Mouse (Mus musculus): ENCODE results near the gene Ttc3.
"Not testable (repeated sequence)": the region's sequence is repeated elsewhere in the genome, so short reads cannot be mapped to it uniquely, and the experiment has no call there.

DNA sequence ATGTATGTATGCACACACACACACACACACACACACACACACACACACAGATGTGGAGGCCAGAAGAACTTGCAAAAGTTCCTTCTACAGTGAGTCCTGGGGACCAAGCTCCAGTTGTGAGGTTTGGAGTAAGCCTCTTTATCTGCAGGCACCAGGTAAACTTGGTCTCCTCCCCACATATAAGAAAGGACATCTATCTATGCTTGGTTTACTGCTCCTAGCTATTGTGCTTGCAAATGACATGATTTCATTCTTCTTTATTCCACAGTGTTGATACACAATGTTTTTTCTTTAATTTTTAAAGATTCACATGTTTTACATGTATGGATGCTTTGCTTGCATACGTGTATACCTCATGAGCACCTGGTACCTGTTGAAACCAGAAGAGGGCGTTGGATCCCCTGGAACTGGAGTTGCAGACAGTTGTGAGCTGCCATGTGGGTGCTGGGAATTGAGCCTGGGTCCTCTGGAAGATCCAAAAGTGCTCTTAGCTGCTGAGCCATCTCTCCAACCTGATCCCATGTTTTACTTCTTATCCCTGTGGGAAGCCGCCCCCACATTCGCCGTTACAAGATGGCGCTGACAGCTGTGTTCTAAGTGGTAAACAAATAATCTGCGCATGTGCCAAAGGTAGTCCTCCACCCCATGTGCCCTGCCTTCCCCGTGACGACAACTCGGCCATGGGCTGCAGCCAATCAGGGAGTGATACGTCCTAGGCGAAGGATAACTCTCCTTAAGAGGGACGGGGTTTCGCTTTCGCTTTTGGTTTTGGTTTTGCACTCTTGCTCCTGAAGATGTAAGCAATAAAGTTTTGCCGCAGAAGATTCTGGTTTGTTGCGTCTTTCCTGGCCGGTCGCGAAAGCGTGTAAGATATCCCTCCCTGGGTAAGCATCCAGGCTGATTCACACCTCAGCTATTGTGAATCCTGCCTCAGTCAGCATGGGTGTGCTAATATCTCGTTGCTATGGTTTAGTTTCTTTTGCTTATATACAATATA, 31.0 kb upstream of the Ttc3 start:
- not testable (repeated sequence) for TF ChIP-seq CTCF, EP300 (IDR thresholded peaks at IDR 0.05; ENCODE audit: low read depth)
